Mouse (Mus musculus): Measurements from ENCODE around the gene Intu. TPM values are rescaled to one million over a fixed set of nuclear protein-coding genes. Genes with fewer than 3 reads are reported as not detected.
A peak's percentile ranks its signal among the peaks of the same experiment; 100 is the strongest.

The Intu gene
- polyA plus RNA-seq, 1 experiment from 2014 or later: 3.5 TPM

- no peak overlapping the region for H3K4me2 ChIP-seq (ENCODE audit: low read length)
- H3K4me1 ChIP-seq (replicated peaks; ENCODE audit: control insufficient read depth, insufficient read depth, low read length): no peaks in the 10 kb centered on the region
- 77% methylated on average over 3 of the region's 3 CpGs for WGBS
- ATAC-seq (replicated peaks; ENCODE audit: low FRiP score, low TSS enrichment, low read depth): no peak
- no peak overlapping the region for H3K9ac ChIP-seq (ENCODE audit: low read length)
- no peaks in the 10 kb centered on the region for H3K27me3 ChIP-seq (replicated peaks; ENCODE audit: control insufficient read depth, insufficient read depth, low read length)
- no peak overlapping the region for H3K27ac ChIP-seq (ENCODE audit: low read depth)
- no peak for DNase-seq (ENCODE audit: low spot score)
- H3K9me3 ChIP-seq (ENCODE audit: control insufficient read depth, low read length): no peaks in the 10 kb centered on the region
- peaks cover 11% of the 10 kb centered on the region; the same call in 1 of the 2 replicates for H3K36me3 ChIP-seq (ENCODE audit: control insufficient read depth, insufficient read depth, low read length)
- no peak overlapping the region for H3K4me3 ChIP-seq (ENCODE audit: low read depth, low read length)
Observed at GRCm38 (mm10) chr3:40698834-40699233, 167.7 kb downstream of the Intu start.

- Histone ChIP-seq H3K4me1 (replicated peaks; ENCODE audit: control insufficient read depth, insufficient read depth, low read length) (no peaks in the 10 kb centered on the region), H3K27ac (ENCODE audit: low read depth) (no peak overlapping the region), H3K27me3 (replicated peaks; ENCODE audit: control insufficient read depth, insufficient read depth, low read length) (no peaks in the 10 kb centered on the region), H3K9ac (ENCODE audit: low read length) (no peak overlapping the region), H3K9me3 (ENCODE audit: control insufficient read depth, low read length) (no peaks in the 10 kb centered on the region), H3K4me3 (ENCODE audit: low read depth, low read length) (no peak overlapping the region), H3K4me2 (ENCODE audit: low read length) (no peak overlapping the region), H3K36me3 (ENCODE audit: control insufficient read depth, insufficient read depth, low read length) (peaks cover 3% of the 10 kb centered on the region; the same call in 1 of the 2 replicates)
- ATAC-seq (replicated peaks; ENCODE audit: low FRiP score, low TSS enrichment, low read depth): no peak
- WGBS: 71% methylated on average over 5 of the region's 5 CpGs
- DNase-seq (ENCODE audit: low spot score): no peak
Observed at GRCm38 (mm10) chr3:40704816-40705430, 173.8 kb downstream of the Intu start.

DNA sequence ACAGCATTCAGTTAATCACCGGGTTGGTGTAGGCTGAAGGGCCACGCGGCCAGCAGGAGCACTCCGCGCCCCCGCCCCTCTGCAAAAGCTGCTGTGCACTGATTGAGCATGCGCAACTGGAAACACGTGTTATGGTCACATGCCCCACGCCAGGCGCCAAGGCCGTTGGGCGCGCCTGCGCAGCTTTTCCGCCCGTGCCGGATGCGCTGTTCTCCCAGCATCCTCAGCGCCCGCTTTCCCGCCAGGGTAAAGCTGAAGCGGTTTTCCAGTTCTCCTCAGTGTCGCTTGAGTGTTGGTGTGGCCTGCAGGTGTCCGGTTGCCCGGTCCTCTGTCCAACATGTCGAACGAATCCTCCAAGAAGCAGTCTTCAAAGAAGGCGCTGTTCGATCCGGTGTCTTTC, 177.6 kb downstream of the Intu start, which contains the start of gene Slc25a31:
Gene Slc25a31 (plus strand): TSS at position 201 of the 400 bp plus-strand sequence.
- no peak within 1 kb of the TSS for H3K4me2 ChIP-seq (ENCODE audit: low read length)
- H3K4me3 ChIP-seq (ENCODE audit: low read depth, low read length): no peak within 1 kb of the TSS
- no peak within 1 kb of the TSS for H3K9ac ChIP-seq (ENCODE audit: low read length)
- ATAC-seq (replicated peaks; ENCODE audit: low FRiP score, low TSS enrichment, low read depth) (no peak), DNase-seq (ENCODE audit: low spot score) (no peak)
- no peaks in the 10 kb centered on the region for H3K4me1 ChIP-seq (replicated peaks; ENCODE audit: control insufficient read depth, insufficient read depth, low read length)
- no peaks in the 10 kb centered on the region for H3K9me3 ChIP-seq (ENCODE audit: control insufficient read depth, low read length)
- WGBS: 84% methylated on average over 30 of the region's 30 CpGs
- H3K36me3 ChIP-seq (ENCODE audit: control insufficient read depth, insufficient read depth, low read length): no peaks in the 10 kb centered on the region
- H3K27me3 ChIP-seq (replicated peaks; ENCODE audit: control insufficient read depth, insufficient read depth, low read length): no peaks in the 10 kb centered on the region
- H3K27ac ChIP-seq (ENCODE audit: low read depth): no peak within 1 kb of the TSS

- ATAC-seq (replicated peaks; ENCODE audit: low FRiP score, low TSS enrichment, low read depth): no peak
- Histone ChIP-seq H3K9me3 (ENCODE audit: control insufficient read depth, low read length) (no peaks in the 10 kb centered on the region), H3K4me1 (replicated peaks; ENCODE audit: control insufficient read depth, insufficient read depth, low read length) (no peaks in the 10 kb centered on the region), H3K27ac (ENCODE audit: low read depth) (no peak overlapping the region), H3K4me2 (ENCODE audit: low read length) (no peak overlapping the region), H3K4me3 (ENCODE audit: low read depth, low read length) (no peak overlapping the region), H3K36me3 (ENCODE audit: control insufficient read depth, insufficient read depth, low read length) (no peaks in the 10 kb centered on the region), H3K27me3 (replicated peaks; ENCODE audit: control insufficient read depth, insufficient read depth, low read length) (no peaks in the 10 kb centered on the region), H3K9ac (ENCODE audit: low read length) (no peak overlapping the region)
- no peak for DNase-seq (ENCODE audit: low spot score)
- WGBS: 18% methylated on average over 1 of the region's 1 CpGs
Observed at GRCm38 (mm10) chr3:40716056-40716455, 185.0 kb downstream of the Intu start.

- Histone ChIP-seq H3K4me1 (replicated peaks; ENCODE audit: control insufficient read depth, insufficient read depth, low read length) (no peaks in the 10 kb centered on the region), H3K4me2 (ENCODE audit: low read length) (no peak overlapping the region), H3K4me3 (ENCODE audit: low read depth, low read length) (no peak overlapping the region), H3K27me3 (replicated peaks; ENCODE audit: control insufficient read depth, insufficient read depth, low read length) (no peaks in the 10 kb centered on the region), H3K36me3 (ENCODE audit: control insufficient read depth, insufficient read depth, low read length) (no peaks in the 10 kb centered on the region), H3K9me3 (ENCODE audit: control insufficient read depth, low read length) (no peaks in the 10 kb centered on the region), H3K27ac (ENCODE audit: low read depth) (no peak overlapping the region), H3K9ac (ENCODE audit: low read length) (no peak overlapping the region)
- no peak for DNase-seq (ENCODE audit: low spot score)
- WGBS: 76% methylated on average over 3 of the region's 3 CpGs
- ATAC-seq (replicated peaks; ENCODE audit: low FRiP score, low TSS enrichment, low read depth): no peak
Observed at GRCm38 (mm10) chr3:40719022-40719421, 187.9 kb downstream of the Intu start.

GRCm38 (mm10) chr3:40738381-40738912, 207.4 kb downstream of the Intu start:
- Histone ChIP-seq H3K9ac (ENCODE audit: low read length) (no peak overlapping the region), H3K4me1 (replicated peaks; ENCODE audit: control insufficient read depth, insufficient read depth, low read length) (no peaks in the 10 kb centered on the region), H3K9me3 (ENCODE audit: control insufficient read depth, low read length) (no peaks in the 10 kb centered on the region), H3K4me3 (ENCODE audit: low read depth, low read length) (no peak overlapping the region), H3K27ac (ENCODE audit: low read depth) (no peak overlapping the region), H3K27me3 (replicated peaks; ENCODE audit: control insufficient read depth, insufficient read depth, low read length) (no peaks in the 10 kb centered on the region), H3K4me2 (ENCODE audit: low read length) (no peak overlapping the region), H3K36me3 (ENCODE audit: control insufficient read depth, insufficient read depth, low read length) (no peaks in the 10 kb centered on the region)
- DNase-seq (ENCODE audit: low spot score) (no peak), ATAC-seq (replicated peaks; ENCODE audit: low FRiP score, low TSS enrichment, low read depth) (no peak)
- WGBS: 74% methylated on average over 6 of the region's 6 CpGs

DNA sequence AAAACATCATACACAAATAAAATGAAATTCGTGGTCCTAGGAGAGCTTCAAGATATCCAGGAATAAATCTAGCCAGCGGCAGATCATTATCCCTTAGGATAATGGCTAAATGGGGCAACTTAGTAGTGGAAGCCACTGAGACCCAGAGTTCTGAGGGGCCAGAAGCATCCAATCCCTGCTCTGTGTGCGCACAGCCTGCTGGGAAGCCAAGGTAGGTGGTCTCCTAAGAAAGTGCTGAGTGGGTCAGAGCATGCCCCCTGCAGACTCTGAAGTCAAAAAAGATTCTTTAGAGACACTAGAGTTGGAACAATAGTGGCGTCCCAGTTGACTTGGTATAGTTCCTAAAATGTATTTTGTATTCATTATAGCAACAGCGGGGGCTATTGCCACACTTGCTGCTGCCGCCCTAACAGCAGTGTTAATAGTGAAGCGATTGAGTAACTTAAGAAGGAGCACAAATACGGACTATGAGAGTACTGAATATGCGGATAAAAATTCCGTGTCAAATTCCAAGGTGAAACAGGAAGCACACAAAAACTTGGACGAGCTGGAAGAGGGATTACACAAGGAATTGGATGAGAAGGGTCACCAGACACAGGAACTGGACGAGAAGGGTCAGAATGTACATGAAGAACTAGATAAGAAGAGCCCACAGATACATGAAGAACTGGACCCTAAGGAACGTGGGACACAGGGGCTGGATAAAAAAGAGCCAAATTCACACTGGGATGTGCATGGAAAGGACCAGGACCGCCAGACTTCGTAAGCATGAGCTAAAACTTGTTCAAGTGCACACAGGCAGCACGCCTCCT, 213.1 kb downstream of the Intu start, which contains the start of gene Hspa4l:
Gene Hspa4l (plus strand): TSS at position 472 of the 812 bp plus-strand sequence.
- 25% methylated on average over 16 of the region's 16 CpGs for WGBS
- peak within 1 kb of the TSS; percentile 54 for H3K27ac ChIP-seq (ENCODE audit: low read depth)
- no peak for ATAC-seq (replicated peaks; ENCODE audit: low FRiP score, low TSS enrichment, low read depth)

GRCm38 (mm10) chr3:40744836-40745660, 214.0 kb downstream of the Intu start:
- Histone ChIP-seq H3K27me3 (replicated peaks; ENCODE audit: control insufficient read depth, insufficient read depth, low read length) (0 out of 2 replicates have a peak, but pooled peaks cover 5% of the 10 kb centered on the region), H3K4me3 (ENCODE audit: low read depth, low read length) (peak overlapping the region; percentile 63), H3K9ac (ENCODE audit: low read length) (peak overlapping the region; percentile 53), H3K36me3 (ENCODE audit: control insufficient read depth, insufficient read depth, low read length) (no peaks in the 10 kb centered on the region), H3K4me1 (replicated peaks; ENCODE audit: control insufficient read depth, insufficient read depth, low read length) (peaks cover 5% of the 10 kb centered on the region; the same call in 1 of the 2 replicates), H3K27ac (ENCODE audit: low read depth) (peak overlapping the region; percentile 54), H3K4me2 (ENCODE audit: low read length) (peak overlapping the region; percentile 80), H3K9me3 (ENCODE audit: control insufficient read depth, low read length) (no peaks in the 10 kb centered on the region)
- DNase-seq (ENCODE audit: low spot score): peak; percentile 93
- WGBS: under 1% methylated on average over 49 of the region's 93 CpGs
- ATAC-seq (replicated peaks; ENCODE audit: low FRiP score, low TSS enrichment, low read depth): peak; percentile 96

More for the DNA sequence above, 213.1 kb downstream of the Intu start, which contains the start of gene Hspa4l:
- Histone ChIP-seq H3K36me3 (ENCODE audit: control insufficient read depth, insufficient read depth, low read length) (no peaks in the 10 kb centered on the region), H3K27me3 (replicated peaks; ENCODE audit: control insufficient read depth, insufficient read depth, low read length) (0 out of 2 replicates have a peak, but pooled peaks cover 5% of the 10 kb centered on the region), H3K9ac (ENCODE audit: low read length) (peak within 1 kb of the TSS; percentile 53), H3K4me2 (ENCODE audit: low read length) (peak within 1 kb of the TSS; percentile 80), H3K9me3 (ENCODE audit: control insufficient read depth, low read length) (no peaks in the 10 kb centered on the region), H3K4me1 (replicated peaks; ENCODE audit: control insufficient read depth, insufficient read depth, low read length) (peaks cover 5% of the 10 kb centered on the region; the same call in 1 of the 2 replicates), H3K4me3 (ENCODE audit: low read depth, low read length) (peak within 1 kb of the TSS; percentile 63)
- DNase-seq (ENCODE audit: low spot score): peak; percentile 51

Data from intestine, embryonic 14.5 days (tissue).